Mouse (Mus musculus): ENCODE data around the gene Impdh1.
"Not testable (repeated sequence)": the region's sequence is repeated elsewhere in the genome, so short reads cannot be mapped to it uniquely, and the experiment has no call there.

The Impdh1 gene

GRCm38 (mm10) chr6:29215881-29216501 lies at the start of gene Impdh1:
TSS of gene Impdh1 (minus strand) at chr6:29216364.
- in situ Hi-C loops (cut with MboI, MseI): no loop called here

GRCm38 (mm10) chr6:29264456-29264781 lies 48.3 kb upstream of the Impdh1 start:
- in situ Hi-C loops (cut with MboI, MseI): no loop called here

GRCm38 (mm10) chr6:29263650-29264455 lies 47.7 kb upstream of the Impdh1 start:
- in situ Hi-C loops (cut with MboI, MseI): no loop called here

GRCm38 (mm10) chr6:29261831-29262230 lies 45.7 kb upstream of the Impdh1 start:
- in situ Hi-C loops (cut with MboI, MseI): no loop called here

GRCm38 (mm10) chr6:29259418-29259817 lies 43.3 kb upstream of the Impdh1 start:
- in situ Hi-C loops (cut with MboI, MseI): no loop called here

GRCm38 (mm10) chr6:29247072-29247471 lies 30.9 kb upstream of the Impdh1 start:
- in situ Hi-C loops (cut with MboI, MseI): no loop called here

- in situ Hi-C loops (cut with MboI, MseI): no loop called here
These were observed 30.4 kb upstream of the Impdh1 start for GRCm38 (mm10) chr6:29246585-29246984.

GRCm38 (mm10) chr6:29246183-29246582 lies 30.0 kb upstream of the Impdh1 start:
- in situ Hi-C loops (cut with MboI, MseI): no loop called here

GRCm38 (mm10) chr6:29245272-29246120 lies 29.3 kb upstream of the Impdh1 start:
- in situ Hi-C loops (cut with MboI, MseI): no loop called here

GRCm38 (mm10) chr6:29242265-29242664 lies 26.1 kb upstream of the Impdh1 start:
- in situ Hi-C loops (cut with MboI, MseI): no loop called here

- in situ Hi-C loops (cut with MboI, MseI): no loop called here
These were observed 25.5 kb upstream of the Impdh1 start for GRCm38 (mm10) chr6:29241697-29242096.

- in situ Hi-C loops (cut with MboI, MseI): no loop called here
These were observed 24.6 kb upstream of the Impdh1 start for GRCm38 (mm10) chr6:29240806-29241205.

GRCm38 (mm10) chr6:29234272-29234671 lies 18.1 kb upstream of the Impdh1 start:
- in situ Hi-C loops (cut with MboI, MseI): no loop called here

GRCm38 (mm10) chr6:29233710-29234109 lies 17.5 kb upstream of the Impdh1 start:
- in situ Hi-C loops (cut with MboI, MseI): no loop called here

GRCm38 (mm10) chr6:29232321-29232720 lies 16.2 kb upstream of the Impdh1 start:
- in situ Hi-C loops (cut with MboI, MseI): no loop called here

GRCm38 (mm10) chr6:29231799-29232198 lies 15.6 kb upstream of the Impdh1 start:
- in situ Hi-C loops (cut with MboI, MseI): no loop called here

GRCm38 (mm10) chr6:29230386-29230785 lies 14.2 kb upstream of the Impdh1 start:
- in situ Hi-C loops (cut with MboI, MseI): no loop called here

GRCm38 (mm10) chr6:29229265-29229913 lies 13.2 kb upstream of the Impdh1 start:
- in situ Hi-C loops (cut with MboI, MseI): no loop called here

- in situ Hi-C loops (cut with MboI, MseI): not testable (repeated sequence)
These were observed 1.6 kb upstream of the Impdh1 start for GRCm38 (mm10) chr6:29217717-29218116.

- in situ Hi-C loops (cut with MboI, MseI): no loop called here
These were observed 983 bp downstream of the Impdh1 start for GRCm38 (mm10) chr6:29215181-29215580.

GRCm38 (mm10) chr6:29214776-29215175 lies 1.4 kb downstream of the Impdh1 start:
- in situ Hi-C loops (cut with MboI, MseI): no loop called here

GRCm38 (mm10) chr6:29214245-29214644 lies 1.9 kb downstream of the Impdh1 start:
- in situ Hi-C loops (cut with MboI, MseI): no loop called here

Measured in regulatory T cell (primary cell).